Mouse (Mus musculus) midbrain, embryonic 11.5 days (tissue): ENCODE data around the gene Hcn1. TPM values are rescaled to one million over a fixed set of nuclear protein-coding genes. Genes with fewer than 3 reads are reported as not detected.

Source experiments
- ATAC-seq: fragments of 200-750 bp; cut with Nextera tagmentation; 2 replicates; pipeline ENCODE4 v1.8.0; 2017; ENCODE audit warnings: moderate TSS enrichment, moderate library complexity; ENCODE audit not compliant: low FRiP score
- DNase-seq: peaks from one replicate; pipeline ENCODE4 v3.0.0; 2015; ENCODE audit warnings: low spot score; ENCODE audit errors: missing footprints
- H3K27ac ChIP-seq: fragments of 300-500 bp; sonication (generic); 2 replicates; pipeline ENCODE4 v1.5.1; 2014; ENCODE audit warnings: low read depth, low read length
- H3K27me3 ChIP-seq: fragments of 300-500 bp; sonication (generic); 2 replicates; pipeline ENCODE4 v1.6.1; 2014; ENCODE audit warnings: mild to moderate bottlenecking, low read length, moderate library complexity, mixed read lengths; ENCODE audit not compliant: control insufficient read depth, insufficient read depth
- H3K36me3 ChIP-seq: fragments of 300-500 bp; sonication (generic); 2 replicates; pipeline ENCODE4 v1.6.1; 2014; ENCODE audit warnings: mild to moderate bottlenecking, low read length, moderate library complexity, mixed read lengths; ENCODE audit not compliant: control insufficient read depth, insufficient read depth
- H3K4me1 ChIP-seq: fragments of 300-500 bp; sonication (generic); 2 replicates; pipeline ENCODE4 v1.6.1; 2014; ENCODE audit warnings: low read length; ENCODE audit not compliant: control insufficient read depth, insufficient read depth
- H3K4me2 ChIP-seq: fragments of 300-500 bp; sonication (generic); 2 replicates; pipeline ENCODE4 v1.6.1; 2014; ENCODE audit warnings: mild to moderate bottlenecking, moderate library complexity
- H3K4me3 ChIP-seq: fragments of 300-500 bp; sonication (generic); 2 replicates; pipeline ENCODE4 v1.5.1; 2014; ENCODE audit warnings: low read depth, low read length
- H3K9ac ChIP-seq: fragments of 300-500 bp; sonication (generic); 2 replicates; pipeline ENCODE4 v1.6.1; 2014; ENCODE audit warnings: low read length
- H3K9me3 ChIP-seq: fragments of 300-500 bp; sonication (generic); 2 replicates; pipeline ENCODE4 v1.6.1; 2016; ENCODE audit warnings: low read length; ENCODE audit not compliant: control insufficient read depth
- WGBS: fragments of 180-500 bp; shearing (Covaris S2); extraction: QIAGEN DNeasy Blood & Tissue Kit; methylation state at CpG from one replicate; pipeline ENCODE4 v1.1.7; 2014; 5-methylcytosine and 5-hydroxymethylcytosine counted together
- polyA plus RNA-seq: library from polyadenylated mRNA; unstranded; fragments of >200 nt; fragmentation: Nextera tagmentation; extraction: Ambion mirVana; gene quantifications from 2 replicates; pipeline ENCODE4 v1.2.1, GENCODE M21; 2014

Gene Hcn1
- polyA plus RNA-seq, 1 experiment from 2014 or later: 0.04 TPM

DNA sequence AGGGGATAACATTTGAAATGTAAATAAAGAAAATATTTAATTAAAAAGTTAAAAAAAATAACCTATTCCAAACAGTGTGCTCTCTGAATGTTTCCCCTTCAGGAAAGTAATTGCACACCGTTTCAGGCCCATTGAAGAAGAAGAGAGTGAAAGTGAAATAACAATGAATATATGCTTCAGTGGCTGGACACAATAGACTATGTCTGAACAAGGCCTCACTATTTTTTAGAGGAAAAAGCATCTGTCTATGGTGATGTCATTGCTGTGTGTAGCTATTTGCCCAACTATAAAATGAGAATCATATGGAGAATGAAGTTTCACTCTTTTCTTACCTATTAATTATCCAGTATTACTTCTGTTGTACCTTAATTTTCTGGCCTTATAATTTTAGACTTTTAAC lies 234.5 kb downstream of the Hcn1 start:
- H3K9ac ChIP-seq: no peak overlapping the region
- H3K4me1 ChIP-seq: no peaks in the 10 kb centered on the region
- no peaks in the 10 kb centered on the region for H3K36me3 ChIP-seq
- H3K4me3 ChIP-seq: no peak overlapping the region
- no peaks in the 10 kb centered on the region for H3K9me3 ChIP-seq
- peak; percentile 31 for DNase-seq
- H3K4me2 ChIP-seq: no peak overlapping the region
- no peaks in the 10 kb centered on the region for H3K27me3 ChIP-seq
- no peak overlapping the region for H3K27ac ChIP-seq
- WGBS: 31% methylated on average over 1 of the region's 1 CpGs
- peak; percentile 60 for ATAC-seq

DNA sequence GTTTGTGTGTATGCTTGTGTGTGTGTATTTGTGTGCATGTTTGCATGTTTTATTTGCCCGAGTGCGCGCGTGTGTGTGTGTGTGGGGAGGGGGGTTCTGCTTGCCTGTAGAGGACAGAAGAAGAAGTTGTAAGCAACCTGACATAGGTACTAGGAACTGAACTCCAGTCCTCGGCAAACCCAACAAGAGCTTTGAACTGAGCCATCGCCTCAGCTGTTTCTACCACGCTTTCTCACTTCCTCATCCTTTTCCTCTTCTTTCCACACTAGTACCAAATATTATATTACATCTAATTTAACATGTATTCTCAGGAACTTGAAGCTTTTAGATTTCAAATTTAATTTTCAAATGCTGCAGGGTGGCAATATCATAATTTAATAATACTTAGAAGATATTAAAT lies 236.1 kb downstream of the Hcn1 start:
- no peaks in the 10 kb centered on the region for H3K9me3 ChIP-seq
- no peak overlapping the region for H3K9ac ChIP-seq
- no peaks in the 10 kb centered on the region for H3K27me3 ChIP-seq
- 94% methylated on average over 7 of the region's 7 CpGs for WGBS
- H3K4me1 ChIP-seq: no peaks in the 10 kb centered on the region
- H3K27ac ChIP-seq: no peak overlapping the region
- peak; percentile 44 for DNase-seq
- H3K36me3 ChIP-seq: no peaks in the 10 kb centered on the region
- no peak for ATAC-seq
- no peak overlapping the region for H3K4me3 ChIP-seq
- no peak overlapping the region for H3K4me2 ChIP-seq

DNA sequence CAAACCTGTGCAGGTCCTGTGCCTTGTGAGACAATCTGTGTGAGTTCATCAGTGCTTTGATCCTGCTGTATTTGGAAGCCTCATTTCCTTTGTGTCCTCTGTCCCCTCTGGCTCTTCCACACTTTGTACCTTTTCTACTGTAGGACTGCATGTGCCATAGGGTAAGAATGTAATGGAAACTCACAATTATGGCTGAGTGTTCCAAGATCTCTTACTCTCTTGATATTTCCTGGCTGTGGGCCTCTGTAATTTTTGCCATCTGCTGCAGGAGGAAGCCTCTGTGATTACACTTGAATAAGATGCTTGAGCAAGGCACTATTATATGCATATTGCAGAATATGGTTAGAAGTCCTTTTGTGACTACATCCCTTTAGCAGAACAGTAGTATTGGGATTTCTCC lies 240.2 kb downstream of the Hcn1 start:
- H3K9ac ChIP-seq: no peak overlapping the region
- H3K27ac ChIP-seq: no peak overlapping the region
- no peak for DNase-seq
- H3K4me3 ChIP-seq: no peak overlapping the region
- no peaks in the 10 kb centered on the region for H3K27me3 ChIP-seq
- no peaks in the 10 kb centered on the region for H3K36me3 ChIP-seq
- ATAC-seq: no peak
- H3K9me3 ChIP-seq: no peaks in the 10 kb centered on the region
- no peak overlapping the region for H3K4me2 ChIP-seq
- H3K4me1 ChIP-seq: no peaks in the 10 kb centered on the region

DNA sequence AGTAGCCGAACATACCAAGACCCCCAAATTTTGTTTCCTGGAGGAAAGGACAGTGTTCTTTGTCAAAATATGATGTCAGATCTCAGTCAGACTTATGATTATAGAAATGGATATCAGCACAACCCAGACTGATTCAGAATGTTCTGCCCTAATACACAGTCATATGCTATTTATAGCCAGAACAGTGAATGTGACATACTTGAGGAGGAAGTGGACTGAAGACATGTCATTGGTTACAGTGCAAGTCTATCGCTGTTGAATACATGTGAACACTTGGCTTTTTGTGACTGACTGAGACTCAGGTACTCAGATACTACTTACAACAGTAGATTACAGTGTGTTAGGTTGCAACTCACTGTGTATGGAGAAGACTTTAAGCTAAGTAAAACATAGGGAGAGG lies 245.2 kb downstream of the Hcn1 start:
- Histone ChIP-seq H3K27me3 (no peaks in the 10 kb centered on the region), H3K4me3 (no peak overlapping the region), H3K4me2 (no peak overlapping the region), H3K27ac (no peak overlapping the region), H3K9ac (no peak overlapping the region), H3K9me3 (no peaks in the 10 kb centered on the region), H3K36me3 (no peaks in the 10 kb centered on the region), H3K4me1 (no peaks in the 10 kb centered on the region)
- no peak for DNase-seq
- ATAC-seq: no peak
- 91% methylated on average over 2 of the region's 2 CpGs for WGBS

DNA sequence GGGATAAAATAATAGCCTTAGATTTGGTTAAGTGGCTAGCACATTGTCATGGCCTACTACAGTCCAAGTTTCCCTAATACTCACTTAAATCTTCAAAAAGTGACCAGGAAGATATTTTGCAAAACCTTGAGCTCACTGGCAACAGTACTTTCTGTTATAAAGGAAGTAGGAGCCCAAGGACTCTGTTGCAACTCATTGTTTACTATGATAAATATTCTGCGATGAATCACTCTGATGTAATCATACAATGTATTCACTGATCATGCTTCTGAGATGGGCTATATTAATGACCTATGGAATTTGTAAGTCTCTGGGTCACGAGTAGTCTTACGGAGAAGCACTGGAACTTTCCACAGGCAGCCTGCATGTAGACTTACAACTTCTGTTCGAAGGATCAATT lies 246.6 kb downstream of the Hcn1 start:
- WGBS: 92% methylated on average over 4 of the region's 4 CpGs
- H3K27ac ChIP-seq: no peak overlapping the region
- ATAC-seq: no peak

DNA sequence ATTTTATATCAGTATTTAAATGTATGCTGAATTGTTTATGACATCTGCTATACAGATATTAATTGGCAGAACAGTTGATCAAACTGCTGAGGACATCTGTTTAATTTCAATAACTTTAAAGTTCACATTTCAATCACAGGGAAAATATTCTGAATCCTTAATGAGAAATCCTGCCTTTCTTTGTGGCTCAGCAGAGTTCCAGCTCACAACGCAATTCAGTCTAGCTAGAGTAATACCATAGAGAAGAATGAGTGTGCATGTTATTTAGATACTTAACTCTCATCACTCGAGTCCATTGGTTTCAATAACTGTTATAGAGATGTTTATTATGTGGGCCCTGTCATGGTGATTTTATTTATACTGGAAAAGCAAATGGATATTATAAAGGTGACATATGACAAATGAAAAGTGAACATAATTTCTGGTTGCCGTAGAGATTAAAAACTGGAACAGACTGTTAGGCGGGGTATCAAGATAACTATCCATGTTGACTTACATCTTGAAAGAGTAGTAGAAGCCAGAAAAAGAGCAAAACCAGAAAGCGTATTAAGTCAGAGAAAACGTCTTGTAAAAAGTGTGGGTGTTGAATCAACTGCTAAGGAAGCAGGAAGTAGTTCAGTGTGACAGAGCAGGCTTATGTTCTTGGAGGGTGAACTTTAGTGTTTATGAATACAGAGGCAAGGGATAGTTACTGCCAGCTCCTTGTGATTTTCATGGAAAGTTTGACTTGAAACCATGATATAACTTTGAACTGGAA lies 250.0 kb downstream of the Hcn1 start:
- Histone ChIP-seq H3K4me2 (no peak overlapping the region), H3K4me3 (no peak overlapping the region), H3K4me1 (no peaks in the 10 kb centered on the region), H3K27me3 (no peaks in the 10 kb centered on the region), H3K27ac (no peak overlapping the region), H3K9ac (no peak overlapping the region), H3K36me3 (no peaks in the 10 kb centered on the region), H3K9me3 (no peaks in the 10 kb centered on the region)
- DNase-seq: no peak
- 86% methylated on average over 6 of the region's 6 CpGs for whole genome bisulfite sequencing
- ATAC-seq: no peak

More for the DNA sequence above, 246.6 kb downstream of the Hcn1 start:
- no peaks in the 10 kb centered on the region for H3K4me1 ChIP-seq
- DNase-seq: no peak
- H3K36me3 ChIP-seq: no peaks in the 10 kb centered on the region
- no peak overlapping the region for H3K9ac ChIP-seq
- no peak overlapping the region for H3K4me3 ChIP-seq
- H3K27me3 ChIP-seq: no peaks in the 10 kb centered on the region
- no peak overlapping the region for H3K4me2 ChIP-seq
- no peaks in the 10 kb centered on the region for H3K9me3 ChIP-seq

DNA sequence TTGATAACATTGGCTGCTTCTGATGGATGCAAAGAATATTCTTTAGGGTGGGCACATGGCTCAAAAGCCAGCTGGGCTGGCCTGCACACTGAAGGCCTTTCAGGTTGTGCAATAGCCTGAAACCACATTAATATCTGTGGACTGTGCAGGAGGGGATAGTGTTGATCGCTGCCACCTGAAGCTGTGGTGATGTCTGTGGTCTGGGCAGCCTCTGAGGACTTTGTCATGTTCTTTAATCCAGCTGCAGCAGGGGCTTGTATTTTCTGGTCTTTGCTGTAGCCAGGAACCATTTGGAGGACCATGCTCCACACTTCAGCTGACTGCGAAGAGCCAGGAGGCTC lies 250.6 kb downstream of the Hcn1 start:
- 98% methylated on average over 2 of the region's 2 CpGs for WGBS
- H3K27me3 ChIP-seq: no peaks in the 10 kb centered on the region
- ATAC-seq: no peak
- H3K4me3 ChIP-seq: no peak overlapping the region
- no peak for DNase-seq
- H3K9me3 ChIP-seq: no peaks in the 10 kb centered on the region
- no peak overlapping the region for H3K4me2 ChIP-seq
- H3K9ac ChIP-seq: no peak overlapping the region
- H3K4me1 ChIP-seq: no peaks in the 10 kb centered on the region
- no peak overlapping the region for H3K27ac ChIP-seq
- no peaks in the 10 kb centered on the region for H3K36me3 ChIP-seq

DNA sequence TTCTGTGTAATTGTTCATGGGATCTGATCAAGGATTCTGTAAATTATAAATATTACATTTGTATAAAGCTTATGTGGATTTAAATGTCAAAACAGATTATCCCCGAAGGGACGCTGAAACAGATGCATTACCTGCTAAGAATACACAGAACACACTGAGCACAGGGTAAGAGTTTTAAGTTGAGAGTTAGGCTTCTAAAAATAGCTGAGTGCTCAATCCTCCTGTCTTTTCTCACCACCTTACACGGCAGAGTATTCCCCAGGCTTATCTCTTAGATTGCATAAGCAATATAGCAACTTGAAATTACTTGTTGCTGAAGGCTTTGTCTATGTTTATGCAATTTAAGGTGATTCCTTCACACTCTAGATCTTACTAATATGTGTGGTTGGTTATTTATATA lies 256.3 kb downstream of the Hcn1 start:
- DNase-seq (no peak), ATAC-seq (no peak)
- H3K27me3 ChIP-seq: no peaks in the 10 kb centered on the region
- H3K9ac ChIP-seq: no peak overlapping the region
- H3K27ac ChIP-seq: no peak overlapping the region
- H3K4me3 ChIP-seq: no peak overlapping the region
- H3K9me3 ChIP-seq: no peaks in the 10 kb centered on the region
- no peaks in the 10 kb centered on the region for H3K4me1 ChIP-seq
- 81% methylated on average over 3 of the region's 3 CpGs for WGBS
- H3K4me2 ChIP-seq: no peak overlapping the region
- H3K36me3 ChIP-seq: no peaks in the 10 kb centered on the region

DNA sequence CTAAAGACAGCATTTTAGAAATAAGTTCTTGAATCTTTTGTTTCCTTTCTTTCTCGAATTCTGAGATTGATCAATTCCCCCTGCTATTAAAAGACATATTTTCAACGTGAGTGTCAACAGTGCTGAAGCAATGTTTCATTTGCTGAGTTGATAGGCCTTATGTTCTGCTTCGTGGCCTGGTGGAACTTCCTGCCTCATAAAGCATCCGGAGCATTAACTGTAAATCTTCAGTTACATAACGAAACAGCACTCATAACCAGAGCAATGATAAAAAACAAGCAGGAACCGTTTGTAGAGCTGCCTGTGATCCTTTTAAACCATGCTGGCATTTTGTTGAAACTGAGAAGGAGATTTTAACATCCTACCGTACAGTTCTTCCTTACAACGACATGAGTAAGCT lies 275.7 kb downstream of the Hcn1 start:
- Histone ChIP-seq H3K36me3 (no peaks in the 10 kb centered on the region), H3K9me3 (no peaks in the 10 kb centered on the region), H3K4me3 (no peak overlapping the region), H3K9ac (no peak overlapping the region), H3K4me2 (no peak overlapping the region), H3K27ac (no peak overlapping the region), H3K4me1 (no peaks in the 10 kb centered on the region), H3K27me3 (no peaks in the 10 kb centered on the region)
- WGBS: 81% methylated on average over 8 of the region's 8 CpGs
- ATAC-seq (no peak), DNase-seq (no peak)
